Comparison of ENCODE assay signal across 25 mouse cellular contexts in genomic region chr7:75620395-75620960, GRCm38 (mm10).
A peak's percentile ranks its signal among the peaks of the same experiment; 100 is the strongest.
DNase-seq lines count a peak whose midpoint lies in the region; ATAC-seq lines count a peak whose summit lies in the region.
"Had no signal": no experiment of that assay in that cellular context is flagged by ENCODE, and none has a peak within 500 bp of the region (broad histone marks: within the 10 kb centered on the region; RNA-seq: fewer than 3 reads in every experiment).

No protein-coding gene starts in this region.

- H3K4me2 ChIP-seq in heart, embryonic 15.5 days: no peak overlapping the region
- H3K4me2 ChIP-seq in heart, embryonic 12.5 days: no peak overlapping the region
- no peak overlapping the region for H3K4me2 ChIP-seq in neural tube, embryonic 15.5 days
- H3K4me2 ChIP-seq: embryonic facial prominence, embryonic 12.5 days; embryonic facial prominence, embryonic 15.5 days; forebrain, embryonic 12.5 days; forebrain, embryonic 15.5 days; hindbrain, embryonic 14.5 days had no signal

- H3K9me3 ChIP-seq in heart, embryonic 15.5 days (replicated peaks): no peaks in the 10 kb centered on the region
- no peaks in the 10 kb centered on the region for H3K9me3 ChIP-seq in heart, embryonic 12.5 days (replicated peaks)
- no peaks in the 10 kb centered on the region for H3K9me3 ChIP-seq in neural tube, embryonic 15.5 days (replicated peaks)
- H3K9me3 ChIP-seq: embryonic facial prominence, embryonic 12.5 days; embryonic facial prominence, embryonic 15.5 days; forebrain, embryonic 12.5 days; forebrain, embryonic 15.5 days; heart, embryonic 10.5 days had no signal

- H3K36me3 ChIP-seq in heart, embryonic 15.5 days: peaks cover 8% of the 10 kb centered on the region; the same call in 1 of the 2 replicates
- H3K36me3 ChIP-seq in heart, embryonic 12.5 days: peaks cover 23% of the 10 kb centered on the region
- H3K36me3 ChIP-seq in neural tube, embryonic 15.5 days: no peaks in the 10 kb centered on the region
- H3K36me3 ChIP-seq: forebrain, embryonic 12.5 days; forebrain, embryonic 15.5 days had no signal

- H3K27ac ChIP-seq in heart, embryonic 15.5 days: peak overlapping the region; percentile 56; the same call in 1 of the 2 replicates
- H3K27ac ChIP-seq in heart, embryonic 12.5 days (ENCODE audit: poor library complexity, severe bottlenecking): no peak overlapping the region
- 0 out of 2 replicates have a peak overlapping the region, but pooled peaks have one; percentile 28 for H3K27ac ChIP-seq in neural tube, embryonic 15.5 days (replicated peaks)
- H3K27ac ChIP-seq: embryonic facial prominence, embryonic 12.5 days; embryonic facial prominence, embryonic 15.5 days; forebrain, embryonic 12.5 days; forebrain, embryonic 15.5 days; heart, adult 2 months; heart, embryonic 10.5 days; hindbrain, embryonic 14.5 days; hindbrain, postnatal 0 days had no signal

- no peak overlapping the region for H3K4me3 ChIP-seq in heart, embryonic 15.5 days
- no peak overlapping the region for H3K4me3 ChIP-seq in heart, embryonic 12.5 days
- H3K4me3 ChIP-seq in neural tube, embryonic 15.5 days (replicated peaks): no peak overlapping the region
- H3K4me3 ChIP-seq: embryonic facial prominence, embryonic 12.5 days; embryonic facial prominence, embryonic 15.5 days; forebrain, embryonic 12.5 days; forebrain, embryonic 15.5 days; heart, adult 2 months; heart, embryonic 10.5 days had no signal

- H3K4me1 ChIP-seq in heart, embryonic 15.5 days (replicated peaks): peaks cover 5% of the 10 kb centered on the region
- H3K4me1 ChIP-seq in heart, embryonic 12.5 days (replicated peaks): peaks cover 4% of the 10 kb centered on the region; the same call in 1 of the 2 replicates
- no peaks in the 10 kb centered on the region for H3K4me1 ChIP-seq in neural tube, embryonic 15.5 days
- H3K4me1 ChIP-seq: embryonic facial prominence, embryonic 12.5 days; embryonic facial prominence, embryonic 15.5 days; forebrain, embryonic 12.5 days; forebrain, embryonic 15.5 days; heart, embryonic 10.5 days had no signal

- no peak for ATAC-seq in heart, embryonic 15.5 days (replicated peaks; ENCODE audit: insufficient number of reproducible peaks, insufficient read depth, low FRiP score, low read depth)
- no peak for ATAC-seq in heart, embryonic 12.5 days (ENCODE audit: insufficient number of reproducible peaks, low FRiP score)
- ATAC-seq in neural tube, embryonic 15.5 days (ENCODE audit: low FRiP score): no peak
- ATAC-seq: activated CD4-positive, CD25-positive, alpha-beta regulatory T cell, adult 4 months; forebrain, embryonic 15.5 days; hindbrain, postnatal 0 days; inflammation-experienced regulatory T-cells, adult 6 months had no signal

- 86% methylated on average over 3 of the region's 3 CpGs for WGBS in heart, embryonic 15.5 days
- 90% methylated on average over 3 of the region's 3 CpGs for WGBS in heart, embryonic 12.5 days
- WGBS in neural tube, embryonic 15.5 days: 69% methylated on average over 3 of the region's 3 CpGs

- no peak overlapping the region for H3K9ac ChIP-seq in heart, embryonic 15.5 days
- no peak overlapping the region for H3K9ac ChIP-seq in heart, embryonic 12.5 days
- no peak overlapping the region for H3K9ac ChIP-seq in neural tube, embryonic 15.5 days (replicated peaks)
- H3K9ac ChIP-seq: embryonic facial prominence, embryonic 12.5 days; embryonic facial prominence, embryonic 15.5 days; forebrain, embryonic 12.5 days; forebrain, embryonic 15.5 days; hindbrain, embryonic 14.5 days had no signal

- DNase-seq in adrenal gland, adult 2 months: peak; percentile 36
- no peak for DNase-seq in adrenal gland, postnatal 36 days
- no peak for DNase-seq in neural tube, embryonic 10.5 days (ENCODE audit: extremely low spot score, low spot score)
- DNase-seq in urinary bladder, postnatal 10 days (ENCODE audit: low spot score): no peak
- DNase-seq: adrenal gland, postnatal 10 days; cerebellum, adult 11 months; cerebellum, adult 2 months; cerebellum, adult 9-11 months; cerebellum, postnatal 25 days; gastrocnemius, postnatal 14 days; heart, adult 2 months; heart, postnatal 14 days; heart, postnatal 4 days had no signal

- no peaks in the 10 kb centered on the region for H3K27me3 ChIP-seq in heart, embryonic 15.5 days
- H3K27me3 ChIP-seq in heart, embryonic 12.5 days (replicated peaks): no peaks in the 10 kb centered on the region
- no peaks in the 10 kb centered on the region for H3K27me3 ChIP-seq in neural tube, embryonic 15.5 days (replicated peaks)
- H3K27me3 ChIP-seq: embryonic facial prominence, embryonic 12.5 days; embryonic facial prominence, embryonic 15.5 days; forebrain, embryonic 12.5 days; forebrain, embryonic 15.5 days had no signal
